Mouse (Mus musculus): ENCODE measurements around the gene Clca4b. TPM values are rescaled to one million over a fixed set of nuclear protein-coding genes. Genes with fewer than 3 reads are reported as not detected.
"Not testable (repeated sequence)": the region's sequence is repeated elsewhere in the genome, so short reads cannot be mapped to it uniquely, and the experiment has no call there.

Clca4b gene
- polyA plus RNA-seq, 1 experiment from 2014 or later = not detected

- WGBS = 33% methylated on average over 5 of the region's 5 CpGs
- H3K4me3 ChIP-seq (ENCODE audit: low read depth, low read length); H3K4me2 ChIP-seq: not testable (repeated sequence)
Observed at GRCm38 (mm10) chr3:144947376-144947775, 15.0 kb upstream of the Clca4b start.

GRCm38 (mm10) chr3:144933625-144934024 is 1.3 kb upstream of the Clca4b start:
- H3K9ac ChIP-seq (ENCODE audit: low read depth, low read length); H3K9me3 ChIP-seq (ENCODE audit: control insufficient read depth, low read length); H3K27ac ChIP-seq (ENCODE audit: low read depth, low read length); H3K27me3 ChIP-seq (replicated peaks; ENCODE audit: control insufficient read depth, insufficient read depth, low read length); H3K36me3 ChIP-seq (ENCODE audit: control insufficient read depth, insufficient read depth, low read length); H3K4me1 ChIP-seq (replicated peaks; ENCODE audit: control insufficient read depth, insufficient read depth, low read length); ATAC-seq (replicated peaks; ENCODE audit: low FRiP score); DNase-seq (ENCODE audit: low spot score); H3K4me3 ChIP-seq (ENCODE audit: low read depth, low read length); H3K4me2 ChIP-seq: not testable (repeated sequence)

More at GRCm38 (mm10) chr3:144947376-144947775, 15.0 kb upstream of the Clca4b start:
- H3K9ac ChIP-seq (ENCODE audit: low read depth, low read length); H3K27me3 ChIP-seq (replicated peaks; ENCODE audit: control insufficient read depth, insufficient read depth, low read length); ATAC-seq (replicated peaks; ENCODE audit: low FRiP score); DNase-seq (ENCODE audit: low spot score); H3K36me3 ChIP-seq (ENCODE audit: control insufficient read depth, insufficient read depth, low read length); H3K9me3 ChIP-seq (ENCODE audit: control insufficient read depth, low read length); H3K4me1 ChIP-seq (replicated peaks; ENCODE audit: control insufficient read depth, insufficient read depth, low read length); H3K27ac ChIP-seq (ENCODE audit: low read depth, low read length): not testable (repeated sequence)

GRCm38 (mm10) chr3:144933011-144933491 is 722 bp upstream of the Clca4b start:
- DNase-seq (ENCODE audit: low spot score) (no peak), ATAC-seq (replicated peaks; ENCODE audit: low FRiP score) (peak; percentile 53)
- Histone ChIP-seq H3K9ac (ENCODE audit: low read depth, low read length) (no peak overlapping the region), H3K4me2 (no peak overlapping the region), H3K4me1 (replicated peaks; ENCODE audit: control insufficient read depth, insufficient read depth, low read length) (no peaks in the 10 kb centered on the region), H3K9me3 (ENCODE audit: control insufficient read depth, low read length) (no peaks in the 10 kb centered on the region), H3K27ac (ENCODE audit: low read depth, low read length) (no peak overlapping the region), H3K4me3 (ENCODE audit: low read depth, low read length) (no peak overlapping the region), H3K27me3 (replicated peaks; ENCODE audit: control insufficient read depth, insufficient read depth, low read length) (no peaks in the 10 kb centered on the region), H3K36me3 (ENCODE audit: control insufficient read depth, insufficient read depth, low read length) (no peaks in the 10 kb centered on the region)
- WGBS = 73% methylated on average over 1 of the region's 1 CpGs

- no peaks in the 10 kb centered on the region for H3K4me1 ChIP-seq (replicated peaks; ENCODE audit: control insufficient read depth, insufficient read depth, low read length)
- no peaks in the 10 kb centered on the region for H3K36me3 ChIP-seq (ENCODE audit: control insufficient read depth, insufficient read depth, low read length)
- no peak overlapping the region for H3K9ac ChIP-seq (ENCODE audit: low read depth, low read length)
- WGBS = 82% methylated on average over 2 of the region's 2 CpGs
- no peak overlapping the region for H3K4me3 ChIP-seq (ENCODE audit: low read depth, low read length)
- no peak overlapping the region for H3K4me2 ChIP-seq
- H3K27ac ChIP-seq (ENCODE audit: low read depth, low read length) = no peak overlapping the region
- H3K27me3 ChIP-seq (replicated peaks; ENCODE audit: control insufficient read depth, insufficient read depth, low read length) = no peaks in the 10 kb centered on the region
- ATAC-seq (replicated peaks; ENCODE audit: low FRiP score) (no peak), DNase-seq (ENCODE audit: low spot score) (no peak)
- no peaks in the 10 kb centered on the region for H3K9me3 ChIP-seq (ENCODE audit: control insufficient read depth, low read length)
Observed at GRCm38 (mm10) chr3:144914014-144914413, 18.3 kb downstream of the Clca4b start.

GRCm38 (mm10) chr3:144897042-144897678 is 35.2 kb downstream of the Clca4b start:
- H3K4me3 ChIP-seq (ENCODE audit: low read depth, low read length) = no peak overlapping the region
- ATAC-seq (replicated peaks; ENCODE audit: low FRiP score) = no peak
- WGBS = 73% methylated on average over 2 of the region's 2 CpGs
- no peaks in the 10 kb centered on the region for H3K4me1 ChIP-seq (replicated peaks; ENCODE audit: control insufficient read depth, insufficient read depth, low read length)
- no peak overlapping the region for H3K27ac ChIP-seq (ENCODE audit: low read depth, low read length)
- no peaks in the 10 kb centered on the region for H3K36me3 ChIP-seq (ENCODE audit: control insufficient read depth, insufficient read depth, low read length)
- no peak for DNase-seq (ENCODE audit: low spot score)
- H3K9me3 ChIP-seq (ENCODE audit: control insufficient read depth, low read length) = no peaks in the 10 kb centered on the region
- no peak overlapping the region for H3K9ac ChIP-seq (ENCODE audit: low read depth, low read length)
- H3K4me2 ChIP-seq = no peak overlapping the region
- H3K27me3 ChIP-seq (replicated peaks; ENCODE audit: control insufficient read depth, insufficient read depth, low read length) = no peaks in the 10 kb centered on the region

GRCm38 (mm10) chr3:144890246-144890758 is 42.0 kb downstream of the Clca4b start:
- H3K36me3 ChIP-seq (ENCODE audit: control insufficient read depth, insufficient read depth, low read length) = no peaks in the 10 kb centered on the region
- no peaks in the 10 kb centered on the region for H3K4me1 ChIP-seq (replicated peaks; ENCODE audit: control insufficient read depth, insufficient read depth, low read length)
- ATAC-seq (replicated peaks; ENCODE audit: low FRiP score) = no peak
- no peak for DNase-seq (ENCODE audit: low spot score)
- H3K4me2 ChIP-seq = no peak overlapping the region
- no peak overlapping the region for H3K27ac ChIP-seq (ENCODE audit: low read depth, low read length)
- H3K27me3 ChIP-seq (replicated peaks; ENCODE audit: control insufficient read depth, insufficient read depth, low read length) = no peaks in the 10 kb centered on the region
- H3K4me3 ChIP-seq (ENCODE audit: low read depth, low read length) = no peak overlapping the region
- no peak overlapping the region for H3K9ac ChIP-seq (ENCODE audit: low read depth, low read length)
- 55% methylated on average over 2 of the region's 2 CpGs for WGBS
- no peaks in the 10 kb centered on the region for H3K9me3 ChIP-seq (ENCODE audit: control insufficient read depth, low read length)

GRCm38 (mm10) chr3:144886957-144887356 is 45.4 kb downstream of the Clca4b start:
- no peaks in the 10 kb centered on the region for H3K36me3 ChIP-seq (ENCODE audit: control insufficient read depth, insufficient read depth, low read length)
- no peak overlapping the region for H3K27ac ChIP-seq (ENCODE audit: low read depth, low read length)
- DNase-seq (ENCODE audit: low spot score) (no peak), ATAC-seq (replicated peaks; ENCODE audit: low FRiP score) (no peak)
- no peaks in the 10 kb centered on the region for H3K9me3 ChIP-seq (ENCODE audit: control insufficient read depth, low read length)
- no peak overlapping the region for H3K4me3 ChIP-seq (ENCODE audit: low read depth, low read length)
- no peaks in the 10 kb centered on the region for H3K27me3 ChIP-seq (replicated peaks; ENCODE audit: control insufficient read depth, insufficient read depth, low read length)
- no peak overlapping the region for H3K9ac ChIP-seq (ENCODE audit: low read depth, low read length)
- H3K4me1 ChIP-seq (replicated peaks; ENCODE audit: control insufficient read depth, insufficient read depth, low read length) = no peaks in the 10 kb centered on the region
- no peak overlapping the region for H3K4me2 ChIP-seq

- H3K4me2 ChIP-seq; H3K27ac ChIP-seq (ENCODE audit: low read depth, low read length); H3K9ac ChIP-seq (ENCODE audit: low read depth, low read length); H3K4me3 ChIP-seq (ENCODE audit: low read depth, low read length); H3K27me3 ChIP-seq (replicated peaks; ENCODE audit: control insufficient read depth, insufficient read depth, low read length); H3K36me3 ChIP-seq (ENCODE audit: control insufficient read depth, insufficient read depth, low read length); DNase-seq (ENCODE audit: low spot score); H3K4me1 ChIP-seq (replicated peaks; ENCODE audit: control insufficient read depth, insufficient read depth, low read length); ATAC-seq (replicated peaks; ENCODE audit: low FRiP score); H3K9me3 ChIP-seq (ENCODE audit: control insufficient read depth, low read length): not testable (repeated sequence)
- 61% methylated on average over 4 of the region's 4 CpGs for WGBS
Observed at GRCm38 (mm10) chr3:144872012-144872411, 60.3 kb downstream of the Clca4b start.
